Comparison of ENCODE assay signal across 23 mouse cellular contexts in the genomic region with DNA sequence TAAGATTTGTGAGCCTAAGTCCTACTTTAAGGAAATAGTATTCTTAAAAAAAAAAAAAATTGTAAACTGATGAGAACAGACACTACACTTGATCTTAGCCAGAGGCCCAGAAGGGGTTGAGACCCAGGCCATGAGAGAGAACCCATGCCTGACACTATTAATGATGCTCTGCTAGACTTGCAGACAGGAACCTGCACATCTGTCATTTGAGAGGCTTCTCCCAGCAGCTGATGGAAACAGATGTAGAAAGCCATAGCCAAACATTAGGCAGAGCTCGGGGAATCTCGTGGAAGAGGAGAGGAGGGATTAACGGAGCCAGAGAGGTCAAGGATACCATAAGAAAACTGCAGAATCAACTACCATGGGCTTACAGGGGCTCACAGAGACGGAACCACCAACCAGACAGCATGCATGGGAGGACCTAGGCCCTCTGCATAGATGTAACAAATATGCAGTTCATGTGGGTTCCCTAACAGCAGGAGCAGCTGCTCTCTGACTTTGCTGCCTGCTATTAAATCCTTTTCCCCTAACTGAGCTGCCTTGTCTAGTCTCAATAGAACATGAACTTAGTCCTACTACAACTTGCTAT. TPM values are rescaled to one million over a fixed set of nuclear protein-coding genes. Genes with fewer than 3 reads are reported as not detected.
A peak's percentile ranks its signal among the peaks of the same experiment; 100 is the strongest.
DNase-seq lines count a peak whose midpoint lies in the region; ATAC-seq and TF ChIP-seq lines count a peak whose summit lies in the region.
"Had no signal": no experiment of that assay in that cellular context is flagged by ENCODE, and none has a peak within 500 bp of the region (broad histone marks: within the 10 kb centered on the region; RNA-seq: fewer than 3 reads in every experiment).

No protein-coding gene starts in this region.

- no peaks in the 10 kb centered on the region for H3K9me3 ChIP-seq in liver, postnatal 0 days (ENCODE audit: low read length)
- no peaks in the 10 kb centered on the region for H3K9me3 ChIP-seq in liver, embryonic 11.5 days (ENCODE audit: control insufficient read depth, low read length)
- H3K9me3 ChIP-seq in limb, embryonic 12.5 days: no peaks in the 10 kb centered on the region
- H3K9me3 ChIP-seq: forebrain, embryonic 10.5 days; G1E; hindbrain, embryonic 12.5 days; limb, embryonic 15.5 days; megakaryocyte, embryonic 14.5 days had no signal

- H3K4me2 ChIP-seq in liver, postnatal 0 days (ENCODE audit: low read depth, low read length): no peak overlapping the region
- H3K4me2 ChIP-seq in liver, embryonic 11.5 days: no peak overlapping the region
- no peak overlapping the region for H3K4me2 ChIP-seq in limb, embryonic 12.5 days
- H3K4me2 ChIP-seq: heart, embryonic 11.5 days; hindbrain, embryonic 12.5 days; limb, embryonic 15.5 days had no signal

- no peak overlapping the region for H3K9ac ChIP-seq in liver, postnatal 0 days (replicated peaks)
- no peak overlapping the region for H3K9ac ChIP-seq in liver, embryonic 11.5 days (ENCODE audit: low read depth, low read length)
- H3K9ac ChIP-seq in limb, embryonic 12.5 days (replicated peaks): no peak overlapping the region
- H3K9ac ChIP-seq: hindbrain, embryonic 12.5 days; limb, embryonic 15.5 days had no signal

- H3K36me3 ChIP-seq in liver, postnatal 0 days (replicated peaks; ENCODE audit: insufficient read depth, low read length): no peaks in the 10 kb centered on the region
- no peaks in the 10 kb centered on the region for H3K36me3 ChIP-seq in liver, embryonic 11.5 days (ENCODE audit: control insufficient read depth, insufficient read depth, low read length)
- H3K36me3 ChIP-seq in limb, embryonic 12.5 days: no peaks in the 10 kb centered on the region
- H3K36me3 ChIP-seq: forebrain, embryonic 10.5 days; hindbrain, embryonic 12.5 days; limb, embryonic 15.5 days had no signal

- 68% methylated on average over 4 of the region's 4 CpGs for WGBS in liver, postnatal 0 days (ENCODE audit: insufficient replicate concordance)
- 71% methylated on average over 4 of the region's 4 CpGs for WGBS in liver, embryonic 11.5 days
- WGBS in limb, embryonic 12.5 days: 38% methylated on average over 4 of the region's 4 CpGs

- H3K27me3 ChIP-seq in liver, postnatal 0 days (ENCODE audit: insufficient read depth, low read length): no peaks in the 10 kb centered on the region
- H3K27me3 ChIP-seq in liver, embryonic 11.5 days (replicated peaks; ENCODE audit: control insufficient read depth, insufficient read depth, low read length): no peaks in the 10 kb centered on the region
- H3K27me3 ChIP-seq in limb, embryonic 12.5 days: no peaks in the 10 kb centered on the region
- H3K27me3 ChIP-seq: hindbrain, embryonic 12.5 days; limb, embryonic 15.5 days; megakaryocyte, embryonic 14.5 days had no signal

- H3K27ac ChIP-seq in gastrocnemius, adult 2 months: peak overlapping the region; percentile 62
- H3K27ac ChIP-seq in liver, postnatal 0 days (ENCODE audit: low read depth): 0 out of 2 replicates have a peak overlapping the region, but pooled peaks have one; percentile 4
- H3K27ac ChIP-seq in liver, embryonic 11.5 days (ENCODE audit: low read depth, low read length): no peak overlapping the region
- H3K27ac ChIP-seq in limb, embryonic 12.5 days: no peak overlapping the region
- H3K27ac ChIP-seq: forebrain, embryonic 10.5 days; hindbrain, embryonic 12.5 days; left cerebral cortex, adult 2 months; limb, embryonic 15.5 days had no signal

- H3K4me1 ChIP-seq in liver, postnatal 0 days (ENCODE audit: insufficient read depth): peaks cover 12% of the 10 kb centered on the region; the same call in 1 of the 2 replicates
- peaks cover 34% of the 10 kb centered on the region for H3K4me1 ChIP-seq in liver, embryonic 11.5 days (replicated peaks; ENCODE audit: control insufficient read depth, insufficient read depth, low read length)
- H3K4me1 ChIP-seq in limb, embryonic 12.5 days (replicated peaks): peaks cover 5% of the 10 kb centered on the region

- no peak for TF ChIP-seq CTCF in gastrocnemius, adult 2 months (IDR thresholded peaks at IDR 0.05)
- no peak for TF ChIP-seq CTCF in liver, postnatal 0 days (IDR thresholded peaks at IDR 0.05; ENCODE audit: low read depth)

- no peak for ATAC-seq in liver, postnatal 0 days
- no peak for ATAC-seq in liver, embryonic 11.5 days (replicated peaks; ENCODE audit: low FRiP score)
- ATAC-seq in limb, embryonic 12.5 days (ENCODE audit: insufficient number of reproducible peaks, insufficient read depth, low FRiP score, low TSS enrichment, low read depth): 0 out of 2 replicates have a peak, but pooled peaks have one; percentile 37
- ATAC-seq in CD4-positive, CD25-positive, alpha-beta regulatory T cell, adult 4 months: no peak
- ATAC-seq: midbrain, embryonic 16.5 days had no signal

- no peak overlapping the region for H3K4me3 ChIP-seq in gastrocnemius, adult 2 months
- H3K4me3 ChIP-seq in liver, postnatal 0 days (ENCODE audit: low read depth, low read length): no peak overlapping the region
- H3K4me3 ChIP-seq in liver, embryonic 11.5 days (ENCODE audit: low read depth, low read length): no peak overlapping the region
- H3K4me3 ChIP-seq in limb, embryonic 12.5 days (replicated peaks): no peak overlapping the region
- H3K4me3 ChIP-seq: forebrain, embryonic 10.5 days; hindbrain, embryonic 12.5 days; left cerebral cortex, adult 2 months; limb, embryonic 15.5 days; megakaryocyte, embryonic 14.5 days had no signal

- intact Hi-C loops in gastrocnemius, adult 2 months (cut with DNase I): no loop called here
- intact Hi-C loops in gastrocnemius, postnatal 36 days (cut with DNase I): loop anchor here (5.0 kb wide), 1 partner anchor 33 kb away; no protein-coding TSS in a partner anchor

- no peak for TF ChIP-seq EP300 in liver, postnatal 0 days (IDR thresholded peaks at IDR 0.05; ENCODE audit: low read depth)

- DNase-seq in gastrocnemius, adult 2 months: no peak
- no peak for DNase-seq in gastrocnemius, postnatal 36 days
- no peak for DNase-seq in liver, postnatal 0 days
- DNase-seq in liver, embryonic 11.5 days (ENCODE audit: low spot score): no peak
- DNase-seq in cerebellum, postnatal 14 days: no peak
- no peak for DNase-seq in thymus, postnatal 14 days
- DNase-seq: adrenal gland, postnatal 25 days; cerebellum, adult 11-12 months; heart, postnatal 10 days; kidney, adult 11 months; kidney, postnatal 25 days; lung, postnatal 10 days; thymus, postnatal 36 days had no signal

RNA-seq across cellular contexts. Expression of a gene that starts 50.9 kb away (rescaled TPM):
- 10 to 100 TPM; 34.1 to 58.6 TPM for total RNA-seq in gastrocnemius, adult 2 months (2021)
- total RNA-seq in gastrocnemius, postnatal 36 days (2021): 10 to 100 TPM; 35.7 to 49.3 TPM
- polyA plus RNA-seq in liver, postnatal 0 days (2015; fragmentation: Nextera tagmentation; extraction: Ambion mirVana): 5.4 and 6.3 TPM in 2 replicates
- polyA plus RNA-seq in liver, embryonic 11.5 days (2014; fragmentation: Nextera tagmentation; extraction: Ambion mirVana): 12.0 and 13.2 TPM in 2 replicates
- 16.8 and 19.1 TPM in 2 replicates for polyA plus RNA-seq in limb, embryonic 12.5 days (2016; fragmentation: Nextera tagmentation; extraction: Ambion mirVana)
- 10 to 100 TPM; 20.9 to 27.9 TPM for polyA plus RNA-seq in CD4-positive, CD25-positive, alpha-beta regulatory T cell, adult 4 months (2017; shearing (Covaris generic))

Comparison
In these comparisons a context has a peak if more than half of its experiments do, and no peak if none do; other contexts are left out.
1. H3K27ac ChIP-seq: peak in gastrocnemius, adult 2 months (single experiment) and liver, postnatal 0 days (single experiment); none in liver, embryonic 11.5 days (single experiment) and limb, embryonic 12.5 days (single experiment).